Mouse (Mus musculus) central nervous system, embryonic 11.5 days (tissue): ENCODE data around the gene Lbhd1. TPM values are rescaled to one million over a fixed set of nuclear protein-coding genes. Genes with fewer than 3 reads are reported as not detected.

Experiments
- polyA plus RNA-seq: library from polyadenylated mRNA; depleted of rRNA; stranded (reverse); fragments of >200 nt; gene quantifications from 2 replicates; pipeline ENCODE4 v1.2.3, GENCODE M21; 2012; rRNA removed

The Lbhd1 gene
- polyA plus RNA-seq, 1 experiment = 7.5 TPM

Other genes starting within 250 kb of the Lbhd1 start
- gene Chrm1, start 219.9 kb upstream of the Lbhd1 start, polyA plus RNA-seq = 0.18 and 0.32 TPM in 2 replicates
- gene Slc3a2, start 160.4 kb upstream of the Lbhd1 start, polyA plus RNA-seq = 95.3 and 154 TPM in 2 replicates
- 61.7 and 67.5 TPM in 2 replicates for gene Wdr74, start 147.9 kb upstream of the Lbhd1 start, polyA plus RNA-seq
- 3.5 and 4.2 TPM in 2 replicates for gene 1700092M07Rik, start 143.0 kb upstream of the Lbhd1 start, polyA plus RNA-seq
- gene Stx5a, start 142.3 kb upstream of the Lbhd1 start, polyA plus RNA-seq = 68.9 and 120 TPM in 2 replicates
- 229 and 239 TPM in 2 replicates for gene Nxf1, start 126.7 kb upstream of the Lbhd1 start, polyA plus RNA-seq
- 154 and 167 TPM in 2 replicates for gene Tmem223, start 112.7 kb upstream of the Lbhd1 start, polyA plus RNA-seq
- gene Tmem179b, start 109.3 kb upstream of the Lbhd1 start, polyA plus RNA-seq = 20.2 and 35.2 TPM in 2 replicates
- 26.9 and 28.7 TPM in 2 replicates for gene Taf6l, start 97.3 kb upstream of the Lbhd1 start, polyA plus RNA-seq
- 133 and 156 TPM in 2 replicates for gene Polr2g, start 85.2 kb upstream of the Lbhd1 start, polyA plus RNA-seq
- gene Zbtb3, start 81.2 kb upstream of the Lbhd1 start, polyA plus RNA-seq = 2.9 and 4.6 TPM in 2 replicates
- gene Ttc9c, start 64.4 kb upstream of the Lbhd1 start, polyA plus RNA-seq = 54.1 and 73.8 TPM in 2 replicates
- 83.3 and 183 TPM in 2 replicates for gene Hnrnpul2, start 63.7 kb upstream of the Lbhd1 start, polyA plus RNA-seq
- gene AC129217.1, start 54.0 kb upstream of the Lbhd1 start, polyA plus RNA-seq = 2.4 TPM in 1 of 2 replicates, not detected in the other
- 49.4 and 62.6 TPM in 2 replicates for gene Bscl2, start 46.3 kb upstream of the Lbhd1 start, polyA plus RNA-seq
- 52.5 and 74.8 TPM in 2 replicates for gene Gng3, start 44.5 kb upstream of the Lbhd1 start, polyA plus RNA-seq
- gene Lrrn4cl, start 33.0 kb upstream of the Lbhd1 start, polyA plus RNA-seq = 0.79 and 0.83 TPM in 2 replicates
- gene Ubxn1, start 12.2 kb upstream of the Lbhd1 start, polyA plus RNA-seq = 165 and 393 TPM in 2 replicates
- gene Uqcc3, start 2.8 kb upstream of the Lbhd1 start, polyA plus RNA-seq = 54.0 and 71.8 TPM in 2 replicates
- not detected in 2 replicates for gene Gm49403, start 198 bp downstream of the Lbhd1 start, polyA plus RNA-seq
- gene 1810009A15Rik, start 5.1 kb downstream of the Lbhd1 start, polyA plus RNA-seq = 123 and 143 TPM in 2 replicates
- 11.4 TPM in 1 of 2 replicates, not detected in the other for gene Gm49416, start 5.2 kb downstream of the Lbhd1 start, polyA plus RNA-seq
- gene Ints5, start 9.3 kb downstream of the Lbhd1 start, polyA plus RNA-seq = 25.3 and 31.6 TPM in 2 replicates
- gene Ganab, start 14.3 kb downstream of the Lbhd1 start, polyA plus RNA-seq = 126 and 172 TPM in 2 replicates
- gene B3gat3, start 36.6 kb downstream of the Lbhd1 start, polyA plus RNA-seq = 84.3 and 108 TPM in 2 replicates
- gene Rom1, start 45.6 kb downstream of the Lbhd1 start, polyA plus RNA-seq = 2.5 and 3.1 TPM in 2 replicates
- 25.8 and 32.3 TPM in 2 replicates for gene Eml3, start 45.8 kb downstream of the Lbhd1 start, polyA plus RNA-seq
- 75.1 and 76.6 TPM in 2 replicates for gene Mta2, start 58.1 kb downstream of the Lbhd1 start, polyA plus RNA-seq
- gene Tut1, start 70.1 kb downstream of the Lbhd1 start, polyA plus RNA-seq = 28.1 and 28.7 TPM in 2 replicates
- 547 and 626 TPM in 2 replicates for gene Eef1g, start 83.3 kb downstream of the Lbhd1 start, polyA plus RNA-seq
- 10.3 and 10.8 TPM in 2 replicates for gene Ahnak, start 105.6 kb downstream of the Lbhd1 start, polyA plus RNA-seq
- gene Scgb1a1, start 204.2 kb downstream of the Lbhd1 start, polyA plus RNA-seq = not detected in 2 replicates